In the genomic region with DNA sequence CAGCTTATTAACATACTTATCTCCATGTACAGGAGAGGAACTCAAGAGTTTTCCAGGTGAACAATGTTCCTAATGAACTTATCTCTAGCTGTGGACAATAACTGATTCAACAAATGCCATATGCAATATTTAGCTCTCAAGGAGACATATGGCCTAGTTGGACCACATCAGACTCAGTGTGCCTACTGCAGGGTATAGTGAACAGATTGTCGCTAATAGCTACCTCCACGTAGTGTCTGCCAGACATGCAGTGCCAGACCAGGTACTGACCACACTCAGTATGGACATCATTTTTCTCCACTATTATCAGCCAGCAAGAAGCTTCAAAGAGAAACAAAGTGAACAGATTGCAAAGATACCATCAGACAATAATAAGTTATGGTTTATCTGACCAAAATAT, we compare ENCODE assay signal across 17 mouse cellular contexts.
"Had no signal": no experiment of that assay in that cellular context is flagged by ENCODE, and none has a peak within 500 bp of the region (broad histone marks: within the 10 kb centered on the region; RNA-seq: fewer than 3 reads in every experiment).

No protein-coding gene starts in this region.

- H3K27me3 ChIP-seq: limb, embryonic 13.5 days; liver, embryonic 15.5 days; midbrain, embryonic 15.5 days; neural tube, embryonic 13.5 days; stomach, embryonic 15.5 days had no signal

- H3K4me1 ChIP-seq: limb, embryonic 13.5 days; liver, embryonic 15.5 days; midbrain, embryonic 15.5 days; neural tube, embryonic 13.5 days; stomach, embryonic 15.5 days had no signal

- ATAC-seq: lung, postnatal 0 days; midbrain, embryonic 15.5 days had no signal

- H3K4me2 ChIP-seq: limb, embryonic 13.5 days; liver, embryonic 11.5 days; liver, embryonic 15.5 days; midbrain, embryonic 15.5 days; neural tube, embryonic 13.5 days; stomach, embryonic 15.5 days had no signal

- H3K9ac ChIP-seq: limb, embryonic 13.5 days; liver, embryonic 15.5 days; midbrain, embryonic 15.5 days; neural tube, embryonic 13.5 days; stomach, embryonic 15.5 days had no signal

- H3K9me3 ChIP-seq: limb, embryonic 13.5 days; liver, embryonic 15.5 days; midbrain, embryonic 15.5 days; neural tube, embryonic 13.5 days; stomach, embryonic 15.5 days had no signal

- H3K4me3 ChIP-seq: limb, embryonic 13.5 days; liver, embryonic 15.5 days; midbrain, embryonic 15.5 days; neural tube, embryonic 13.5 days; stomach, embryonic 15.5 days had no signal

- DNase-seq: kidney, adult 8-10 months; kidney, postnatal 36 days; layer of hippocampus, adult 9-11 months; layer of hippocampus, postnatal 36 days; left cerebral cortex, postnatal 4 days; lung, adult 2 months; lung, postnatal 36 days; retina, postnatal 1 day; thymus, postnatal 4 days had no signal

- H3K36me3 ChIP-seq: limb, embryonic 13.5 days; liver, embryonic 15.5 days; midbrain, embryonic 15.5 days; neural tube, embryonic 13.5 days; stomach, embryonic 15.5 days had no signal

- H3K27ac ChIP-seq: kidney, postnatal 0 days; limb, embryonic 13.5 days; liver, embryonic 15.5 days; midbrain, embryonic 15.5 days; neural tube, embryonic 13.5 days; stomach, embryonic 15.5 days had no signal
